Mouse (Mus musculus): ENCODE data around the gene Adad2.

The Adad2 gene

GRCm38 (mm10) chr8:119612471-119612870, at the start of gene Adad2:
Gene Adad2 (plus strand): TSS chr8:119612747.
- in situ Hi-C loops (cut with MboI; ENCODE audit: low sequenced_read_pairs) = no loop called here

GRCm38 (mm10) chr8:119563849-119564251, 48.7 kb upstream of the Adad2 start:
- in situ Hi-C loops (cut with MboI; ENCODE audit: low sequenced_read_pairs) = no loop called here

- in situ Hi-C loops (cut with MboI; ENCODE audit: low sequenced_read_pairs) = no loop called here
Observed at GRCm38 (mm10) chr8:119566367-119566766, 46.2 kb upstream of the Adad2 start.

GRCm38 (mm10) chr8:119568251-119568650, 44.3 kb upstream of the Adad2 start:
- in situ Hi-C loops (cut with MboI; ENCODE audit: low sequenced_read_pairs) = no loop called here

GRCm38 (mm10) chr8:119568951-119569350, 43.6 kb upstream of the Adad2 start:
- in situ Hi-C loops (cut with MboI; ENCODE audit: low sequenced_read_pairs) = no loop called here

GRCm38 (mm10) chr8:119569881-119570280, 42.7 kb upstream of the Adad2 start:
- in situ Hi-C loops (cut with MboI; ENCODE audit: low sequenced_read_pairs) = no loop called here

GRCm38 (mm10) chr8:119571135-119571534, 41.4 kb upstream of the Adad2 start:
- in situ Hi-C loops (cut with MboI; ENCODE audit: low sequenced_read_pairs) = no loop called here

- in situ Hi-C loops (cut with MboI; ENCODE audit: low sequenced_read_pairs) = no loop called here
Observed at GRCm38 (mm10) chr8:119572411-119572810, 40.1 kb upstream of the Adad2 start.

GRCm38 (mm10) chr8:119574437-119575365, 37.8 kb upstream of the Adad2 start, which contains the start of the genes Hsdl1 and Dnaaf1:
Gene Hsdl1 (minus strand): TSS chr8:119575183.
Gene Dnaaf1 (plus strand): TSS chr8:119575235.
- in situ Hi-C loops (cut with MboI; ENCODE audit: low sequenced_read_pairs) = no loop called here

GRCm38 (mm10) chr8:119575366-119575726, 37.2 kb upstream of the Adad2 start:
- in situ Hi-C loops (cut with MboI; ENCODE audit: low sequenced_read_pairs) = no loop called here

- in situ Hi-C loops (cut with MboI; ENCODE audit: low sequenced_read_pairs) = no loop called here
Observed at GRCm38 (mm10) chr8:119579096-119579495, 33.5 kb upstream of the Adad2 start.

- in situ Hi-C loops (cut with MboI; ENCODE audit: low sequenced_read_pairs) = no loop called here
Observed at GRCm38 (mm10) chr8:119580441-119581161, 31.9 kb upstream of the Adad2 start.

- in situ Hi-C loops (cut with MboI; ENCODE audit: low sequenced_read_pairs) = no loop called here
Observed at GRCm38 (mm10) chr8:119585901-119586300, 26.6 kb upstream of the Adad2 start.

- in situ Hi-C loops (cut with MboI; ENCODE audit: low sequenced_read_pairs) = no loop called here
Observed at GRCm38 (mm10) chr8:119588321-119588720, 24.2 kb upstream of the Adad2 start.

GRCm38 (mm10) chr8:119588844-119589243, 23.7 kb upstream of the Adad2 start:
- in situ Hi-C loops (cut with MboI; ENCODE audit: low sequenced_read_pairs) = no loop called here

GRCm38 (mm10) chr8:119590348-119590747, 22.2 kb upstream of the Adad2 start:
- in situ Hi-C loops (cut with MboI; ENCODE audit: low sequenced_read_pairs) = no loop called here

- in situ Hi-C loops (cut with MboI; ENCODE audit: low sequenced_read_pairs) = no loop called here
Observed at GRCm38 (mm10) chr8:119591456-119591855, 21.1 kb upstream of the Adad2 start.

- in situ Hi-C loops (cut with MboI; ENCODE audit: low sequenced_read_pairs) = no loop called here
Observed at GRCm38 (mm10) chr8:119603771-119604170, 8.8 kb upstream of the Adad2 start.

GRCm38 (mm10) chr8:119604398-119604803, 8.1 kb upstream of the Adad2 start:
- in situ Hi-C loops (cut with MboI; ENCODE audit: low sequenced_read_pairs) = no loop called here

GRCm38 (mm10) chr8:119604996-119605395, 7.6 kb upstream of the Adad2 start, which contains the start of gene Taf1c:
Gene Taf1c (minus strand): TSS chr8:119605222.
- in situ Hi-C loops (cut with MboI; ENCODE audit: low sequenced_read_pairs) = no loop called here

- in situ Hi-C loops (cut with MboI; ENCODE audit: low sequenced_read_pairs) = no loop called here
Observed at GRCm38 (mm10) chr8:119606224-119606623, 6.3 kb upstream of the Adad2 start.

GRCm38 (mm10) chr8:119615096-119615495, 2.5 kb downstream of the Adad2 start:
- in situ Hi-C loops (cut with MboI; ENCODE audit: low sequenced_read_pairs) = no loop called here

Measured in CH12F3 (cell line).